Comparison of ENCODE assay signal across 8 mouse cellular contexts in genomic region chr10:128084160-128084559, GRCm38 (mm10). TPM values are rescaled to one million over a fixed set of nuclear protein-coding genes. Genes with fewer than 3 reads are reported as not detected.
DNase-seq lines count a peak whose midpoint lies in the region; ATAC-seq and TF ChIP-seq lines count a peak whose summit lies in the region.

No protein-coding gene starts in this region.

- H3K27ac ChIP-seq in heart, embryonic 12.5 days (ENCODE audit: poor library complexity, severe bottlenecking), result peak overlapping the region; percentile 94
- no peak overlapping the region for H3K27ac ChIP-seq in ES-E14 (ENCODE audit: insufficient read depth, low read depth, low read length, poor library complexity, severe bottlenecking)
- H3K27ac ChIP-seq in forebrain, embryonic 14.5 days (ENCODE audit: low read depth, low read length), result no peak overlapping the region
- H3K27ac ChIP-seq in liver, embryonic 16.5 days (ENCODE audit: low read length), result peak overlapping the region; percentile 86

- in situ Hi-C loops in ES-E14 (cut with MboI; ENCODE audit: low sequenced_read_pairs in 2 of 2, unreplicated experiment in 2 of 2), result no loop called here

- peaks cover 51% of the 10 kb centered on the region for H3K36me3 ChIP-seq in heart, embryonic 12.5 days
- peaks cover 41% of the 10 kb centered on the region for H3K36me3 ChIP-seq in ES-E14 (ENCODE audit: control insufficient read depth, insufficient read depth, low read length, poor library complexity, severe bottlenecking)
- H3K36me3 ChIP-seq in forebrain, embryonic 14.5 days (ENCODE audit: control insufficient read depth, insufficient read depth, low read length), result peaks cover 49% of the 10 kb centered on the region
- peaks cover 44% of the 10 kb centered on the region for H3K36me3 ChIP-seq in liver, embryonic 16.5 days (ENCODE audit: control insufficient read depth, insufficient read depth)

- DNase-seq in heart, postnatal 14 days, result no peak
- no peak for DNase-seq in ES-E14 (ENCODE audit: low read depth, low spot score)
- no peak for DNase-seq in forebrain, embryonic 14.5 days (ENCODE audit: low spot score)
- no peak for DNase-seq in ovary, postnatal 10 days (ENCODE audit: low spot score)
- DNase-seq in cerebellum, adult 8-10 months, result no peak
- DNase-seq in right cerebral cortex, postnatal 4 days, result no peak

- peak overlapping the region; percentile 90 for H3K4me3 ChIP-seq in heart, embryonic 12.5 days
- H3K4me3 ChIP-seq in ES-E14 (ENCODE audit: insufficient read depth in 1 of 2, low read depth in 1 of 2, low read length in 2 of 2, poor library complexity in 1 of 2, severe bottlenecking in 1 of 2), result peak overlapping the region; percentile 95 to 96
- H3K4me3 ChIP-seq in forebrain, embryonic 14.5 days (ENCODE audit: low read depth, low read length), result peak overlapping the region; percentile 95
- peak overlapping the region; percentile 92 for H3K4me3 ChIP-seq in liver, embryonic 16.5 days (ENCODE audit: low read depth, low read length)

- peaks cover 29% of the 10 kb centered on the region for H3K4me1 ChIP-seq in heart, embryonic 12.5 days (replicated peaks)
- H3K4me1 ChIP-seq in ES-E14 (ENCODE audit: control insufficient read depth in 2 of 2, insufficient read depth in 2 of 2, low read length in 2 of 2, poor library complexity in 1 of 2), result peaks cover 2 to 3% of the 10 kb centered on the region in 2 experiments; a peak in 3 of 4 replicates
- peaks cover 11% of the 10 kb centered on the region; the same call in 1 of the 2 replicates for H3K4me1 ChIP-seq in forebrain, embryonic 14.5 days (ENCODE audit: control insufficient read depth, insufficient read depth, low read length)
- peaks cover 24% of the 10 kb centered on the region for H3K4me1 ChIP-seq in liver, embryonic 16.5 days (ENCODE audit: control insufficient read depth, low read depth, low read length)

- peak overlapping the region; percentile 96 for H3K4me2 ChIP-seq in heart, embryonic 12.5 days
- H3K4me2 ChIP-seq in forebrain, embryonic 14.5 days (ENCODE audit: low read length), result peak overlapping the region; percentile 78
- peak overlapping the region; percentile 83 for H3K4me2 ChIP-seq in liver, embryonic 16.5 days (ENCODE audit: low read depth, low read length)

- H3K9ac ChIP-seq in heart, embryonic 12.5 days, result peak overlapping the region; percentile 100
- H3K9ac ChIP-seq in ES-E14 (ENCODE audit: insufficient read depth, low read depth, low read length, poor library complexity, severe bottlenecking), result peak overlapping the region; percentile 99
- H3K9ac ChIP-seq in forebrain, embryonic 14.5 days (ENCODE audit: low read length), result peak overlapping the region; percentile 98
- H3K9ac ChIP-seq in liver, embryonic 16.5 days (ENCODE audit: low read depth, low read length), result peak overlapping the region; percentile 93

- H3K9me3 ChIP-seq in heart, embryonic 12.5 days (replicated peaks), result no peaks in the 10 kb centered on the region
- H3K9me3 ChIP-seq in ES-E14 (ENCODE audit: control insufficient read depth, insufficient read depth, low read depth, low read length), result no peaks in the 10 kb centered on the region
- no peaks in the 10 kb centered on the region for H3K9me3 ChIP-seq in forebrain, embryonic 14.5 days (replicated peaks; ENCODE audit: control insufficient read depth, low read length)
- no peaks in the 10 kb centered on the region for H3K9me3 ChIP-seq in liver, embryonic 16.5 days (replicated peaks; ENCODE audit: control insufficient read depth, low read length)

- 1% methylated on average over 3 of the region's 3 CpGs for WGBS in heart, embryonic 12.5 days
- WGBS in forebrain, embryonic 14.5 days, result 0% methylated on average over 3 of the region's 3 CpGs
- WGBS in liver, embryonic 16.5 days (ENCODE audit: insufficient replicate concordance), result 0% methylated on average over 3 of the region's 3 CpGs

- intact Hi-C loops in heart, postnatal 14 days (cut with DNase I), result no loop called here

- ATAC-seq in heart, embryonic 12.5 days (ENCODE audit: insufficient number of reproducible peaks, low FRiP score), result no peak
- no peak for ATAC-seq in forebrain, embryonic 14.5 days
- ATAC-seq in liver, embryonic 16.5 days (ENCODE audit: low read depth), result no peak

- H3K27me3 ChIP-seq in heart, embryonic 12.5 days (replicated peaks), result no peaks in the 10 kb centered on the region
- H3K27me3 ChIP-seq in forebrain, embryonic 14.5 days (replicated peaks; ENCODE audit: control insufficient read depth, insufficient read depth, low read length), result no peaks in the 10 kb centered on the region
- H3K27me3 ChIP-seq in liver, embryonic 16.5 days (ENCODE audit: control insufficient read depth, insufficient read depth, low read depth, low read length), result no peaks in the 10 kb centered on the region

TF ChIP-seq in ES-E14, 5 proteins besides CTCF, POLR2A, EP300 and RAD21:
- TF ChIP-seq CHD2 (IDR thresholded peaks at IDR 0.05; ENCODE audit: low read depth, low read length) (no peak), HCFC1 (IDR thresholded peaks at IDR 0.05; ENCODE audit: borderline replicate concordance, insufficient read depth, low read length) (no peak), ZC3H11A (IDR thresholded peaks at IDR 0.05; ENCODE audit: borderline replicate concordance, low read depth, low read length) (no peak), MAFK (IDR thresholded peaks at IDR 0.05; ENCODE audit: insufficient read depth, low read depth, low read length) (no peak)

RNA-seq across cellular contexts. Expression of gene Atp5b, which starts 1.1 kb away (rescaled TPM):
- polyA plus RNA-seq in heart, embryonic 12.5 days (2016; fragmentation: Nextera tagmentation; extraction: Ambion mirVana), result 4,835 and 4,880 TPM in 2 replicates
- 1,000 to 10,000 TPM; 8,344 to 8,412 TPM for total RNA-seq in heart, postnatal 14 days (2021)
- 1,760 and 2,075 TPM in 2 replicates for total RNA-seq in ES-E14 (2012; rRNA removed)
- 2,318 and 2,350 TPM in 2 replicates for polyA plus RNA-seq in forebrain, embryonic 14.5 days (2014; fragmentation: Nextera tagmentation; extraction: Ambion mirVana)
- 1,845 and 1,875 TPM in 2 replicates for polyA plus RNA-seq in liver, embryonic 16.5 days (2015; fragmentation: Nextera tagmentation; extraction: Ambion mirVana)

RNA-seq across cellular contexts. Expression of gene Baz2a, which starts 7.2 kb away (rescaled TPM):
- 11.3 and 12.2 TPM in 2 replicates for polyA plus RNA-seq in heart, embryonic 12.5 days (2016; fragmentation: Nextera tagmentation; extraction: Ambion mirVana)
- total RNA-seq in heart, postnatal 14 days (2021), result 10 to 100 TPM; 27.2 to 27.4 TPM
- 42.8 and 59.9 TPM in 2 replicates for total RNA-seq in ES-E14 (2012; rRNA removed)
- polyA plus RNA-seq in forebrain, embryonic 14.5 days (2014; fragmentation: Nextera tagmentation; extraction: Ambion mirVana), result 13.6 and 16.7 TPM in 2 replicates
- 5.4 and 6.0 TPM in 2 replicates for polyA plus RNA-seq in liver, embryonic 16.5 days (2015; fragmentation: Nextera tagmentation; extraction: Ambion mirVana)

RNA-seq across cellular contexts. Expression of gene Ptges3, which starts 25.4 kb away (rescaled TPM):
- polyA plus RNA-seq in heart, embryonic 12.5 days (2016; fragmentation: Nextera tagmentation; extraction: Ambion mirVana), result 363 and 375 TPM in 2 replicates
- total RNA-seq in heart, postnatal 14 days (2021), result 10 to 100 TPM; 71.7 to 80.0 TPM
- 125 and 240 TPM in 2 replicates for total RNA-seq in ES-E14 (2012; rRNA removed)
- 426 and 447 TPM in 2 replicates for polyA plus RNA-seq in forebrain, embryonic 14.5 days (2014; fragmentation: Nextera tagmentation; extraction: Ambion mirVana)
- polyA plus RNA-seq in liver, embryonic 16.5 days (2015; fragmentation: Nextera tagmentation; extraction: Ambion mirVana), result 171 and 201 TPM in 2 replicates

RNA-seq across cellular contexts. Expression of gene Naca, which starts 48.8 kb away (rescaled TPM):
- 573 and 577 TPM in 2 replicates for polyA plus RNA-seq in heart, embryonic 12.5 days (2016; fragmentation: Nextera tagmentation; extraction: Ambion mirVana)
- 100 to 1,000 TPM; 510 TPM for total RNA-seq in heart, postnatal 14 days (2021)
- 746 and 1,114 TPM in 2 replicates for total RNA-seq in ES-E14 (2012; rRNA removed)
- polyA plus RNA-seq in forebrain, embryonic 14.5 days (2014; fragmentation: Nextera tagmentation; extraction: Ambion mirVana), result 731 and 771 TPM in 2 replicates
- polyA plus RNA-seq in liver, embryonic 16.5 days (2015; fragmentation: Nextera tagmentation; extraction: Ambion mirVana), result 301 and 339 TPM in 2 replicates

Comparison
In these comparisons a context has a peak if more than half of its experiments do, and no peak if none do; other contexts are left out.
1. H3K27ac ChIP-seq: peak in heart, embryonic 12.5 days (single experiment) and liver, embryonic 16.5 days (single experiment); none in ES-E14 (single experiment) and forebrain, embryonic 14.5 days (single experiment).
2. Peak in every context shown above with its lines, with median percentiles within 50 percentile points of each other: H3K4me2 ChIP-seq, H3K4me3 ChIP-seq and H3K9ac ChIP-seq.